Mouse (Mus musculus): ENCODE data around the gene Kyat1.

DNA sequence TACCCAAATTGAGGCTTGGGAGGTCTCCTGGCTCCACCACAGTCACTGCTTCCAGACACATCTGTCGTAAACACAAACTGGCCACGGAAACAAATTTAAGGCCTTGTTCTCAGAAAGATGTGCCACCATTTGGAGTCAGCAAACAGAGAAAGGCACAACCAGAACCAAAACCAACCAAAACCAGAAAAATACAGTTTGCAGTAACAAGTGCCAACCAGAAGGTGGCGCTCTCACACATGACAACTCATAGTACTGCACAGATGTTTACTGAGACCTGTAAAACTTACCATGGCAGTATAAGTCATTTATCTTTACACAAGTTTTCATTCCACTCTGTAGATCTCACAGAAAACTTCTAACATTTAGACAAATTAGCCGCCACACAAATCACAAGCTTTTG is 39.0 kb downstream of the Kyat1 start:
- TF ChIP-seq CTCF (IDR thresholded peaks at IDR 0.05; ENCODE audit: borderline replicate concordance, extremely low read depth, insufficient read depth, insufficient read length) (peak; percentile 19; the same call in 1 of the 2 replicates), POLR2A (IDR thresholded peaks at IDR 0.05; ENCODE audit: borderline replicate concordance, extremely low read depth, insufficient read depth, insufficient read length, poor library complexity, severe bottlenecking) (no peak)

Measured in brain, embryonic 14.5 days (tissue).